Mouse (Mus musculus): Measurements from ENCODE around the gene Mcrip2. TPM values are rescaled to one million over a fixed set of nuclear protein-coding genes. Genes with fewer than 3 reads are reported as not detected.

The Mcrip2 gene
- polyA plus RNA-seq, 1 experiment = 36.7 TPM

DNA sequence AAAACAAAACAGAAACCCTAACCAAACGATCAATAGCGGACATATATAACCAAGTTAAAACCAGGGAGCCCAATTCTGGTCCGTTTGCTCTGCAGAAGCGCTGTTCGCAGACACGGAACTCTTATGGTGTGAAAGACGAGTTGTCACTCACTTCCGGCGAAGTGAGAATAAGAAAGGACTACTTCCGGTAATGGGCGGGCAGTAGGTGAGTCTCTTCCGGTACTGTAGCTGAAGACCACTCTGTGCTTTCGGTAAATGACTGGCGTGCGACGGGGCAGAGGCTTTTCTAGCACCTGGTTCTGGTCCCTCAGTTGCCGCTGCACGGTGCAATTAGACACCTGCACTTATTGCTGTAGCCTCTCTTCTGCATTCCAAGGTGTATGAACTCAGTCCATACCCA, 45.1 kb downstream of the Mcrip2 start, which contains the start of gene Wdr24:
Gene Wdr24, plus strand, starts transcription at position 176 of the 400 bp plus-strand sequence.
- Histone ChIP-seq H3K27me3 (ENCODE audit: control insufficient read depth, insufficient read depth, insufficient read length) (no peaks in the 10 kb centered on the region), H3K4me3 (peak within 1 kb of the TSS; percentile 32), H3K79me2 (ENCODE audit: control insufficient read depth, insufficient read depth) (no peaks in the 10 kb centered on the region), H3K36me3 (ENCODE audit: control insufficient read depth, insufficient read depth) (no peaks in the 10 kb centered on the region), H3ac (ENCODE audit: control insufficient read depth, insufficient read length) (no peak within 1 kb of the TSS), H3K4me2 (ENCODE audit: low read depth) (peak within 1 kb of the TSS; percentile 88)
- TF ChIP-seq E2F4 (IDR thresholded peaks at IDR 0.05; ENCODE audit: insufficient read depth) (no peak), TCF3 (IDR thresholded peaks at IDR 0.05; ENCODE audit: insufficient read length, low read depth) (no peak), MAX (IDR thresholded peaks at IDR 0.05; ENCODE audit: low read depth) (peak; percentile 60), USF1 (IDR thresholded peaks at IDR 0.05; ENCODE audit: low read depth) (no peak), MYOG (IDR thresholded peaks at IDR 0.05; ENCODE audit: control insufficient read depth in 1 of 3, insufficient read depth in 1 of 3, insufficient read length in 2 of 3, low read depth in 2 of 3) (no peak), POLR2A (IDR thresholded peaks at IDR 0.05; ENCODE audit: insufficient read length, low read depth) (peak; percentile 62), MYOD1 (IDR thresholded peaks at IDR 0.05; ENCODE audit: control insufficient read depth in 1 of 3, insufficient read length in 2 of 3, low read depth in 2 of 3) (no peak), POLR2AphosphoS2 (IDR thresholded peaks at IDR 0.05; ENCODE audit: insufficient read length, low read depth) (peak; percentile 57), CEBPB (IDR thresholded peaks at IDR 0.05; ENCODE audit: insufficient read depth, poor library complexity, severe bottlenecking) (no peak), REST (IDR thresholded peaks at IDR 0.05; ENCODE audit: insufficient read depth, insufficient read length) (no peak), SRF (IDR thresholded peaks at IDR 0.05; ENCODE audit: control insufficient read depth, insufficient read length, low read depth) (peak; percentile 52), TCF12 (IDR thresholded peaks at IDR 0.05; ENCODE audit: insufficient read depth, poor library complexity, severe bottlenecking) (no peak)

DNA sequence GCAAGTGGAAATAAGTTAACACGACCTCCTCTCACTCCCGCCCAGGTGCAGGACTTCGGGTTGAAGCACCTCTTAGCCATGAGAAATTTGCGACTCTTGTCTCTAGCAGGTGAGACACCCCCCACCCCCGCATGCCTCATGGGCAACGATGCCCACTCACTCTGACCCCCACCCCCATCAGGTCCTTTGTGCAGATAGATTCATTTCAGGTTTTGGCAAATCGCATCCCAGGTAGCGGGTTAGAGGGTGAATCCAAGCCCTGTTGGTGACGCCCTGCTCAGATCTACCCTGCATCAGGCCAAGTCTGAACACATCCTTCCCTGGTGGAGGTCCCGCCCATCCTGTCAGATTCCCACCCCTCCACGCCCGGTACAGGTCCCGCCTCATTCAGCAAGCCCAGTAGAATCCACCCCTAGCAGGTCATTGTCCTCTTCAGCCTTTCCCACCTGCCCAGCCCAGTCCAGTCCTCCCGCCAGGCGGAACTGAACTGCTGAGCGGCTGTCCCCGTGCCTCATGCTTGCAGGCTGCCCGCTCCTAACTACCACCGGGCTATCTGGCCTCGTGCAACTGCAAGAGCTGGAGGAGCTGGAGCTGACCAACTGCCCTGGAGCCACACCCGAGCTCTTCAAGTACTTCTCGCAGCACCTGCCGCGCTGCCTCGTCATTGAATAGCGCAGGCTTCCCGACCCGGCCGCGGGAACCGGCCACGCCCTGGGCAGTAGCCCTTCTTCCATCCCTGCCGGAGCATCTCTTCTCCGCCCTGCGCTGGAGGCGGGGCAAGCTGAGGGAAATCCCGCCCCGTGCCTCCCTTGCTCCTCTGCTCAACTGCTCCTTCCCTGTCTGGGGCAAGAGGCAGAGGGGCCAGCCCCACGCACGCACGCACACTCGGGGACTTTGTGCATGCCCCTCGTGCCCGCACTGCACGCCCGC, 49.4 kb downstream of the Mcrip2 start:
- H3K79me2 ChIP-seq (ENCODE audit: control insufficient read depth, insufficient read depth) = no peaks in the 10 kb centered on the region
- no peak overlapping the region for H3ac ChIP-seq (ENCODE audit: control insufficient read depth, insufficient read length)
- TF ChIP-seq MYOD1 (IDR thresholded peaks at IDR 0.05; ENCODE audit: control insufficient read depth in 1 of 3, insufficient read length in 2 of 3, low read depth in 2 of 3) (peak in 1 of 3 experiments; percentile 26), USF1 (IDR thresholded peaks at IDR 0.05; ENCODE audit: low read depth) (no peak), POLR2A (IDR thresholded peaks at IDR 0.05; ENCODE audit: insufficient read length, low read depth) (no peak)
- no peaks in the 10 kb centered on the region for H3K36me3 ChIP-seq (ENCODE audit: control insufficient read depth, insufficient read depth)
- H3K4me3 ChIP-seq = no peak overlapping the region
- H3K27me3 ChIP-seq (ENCODE audit: control insufficient read depth, insufficient read depth, insufficient read length) = no peaks in the 10 kb centered on the region
- H3K4me2 ChIP-seq (ENCODE audit: low read depth) = peak overlapping the region; percentile 18

DNA sequence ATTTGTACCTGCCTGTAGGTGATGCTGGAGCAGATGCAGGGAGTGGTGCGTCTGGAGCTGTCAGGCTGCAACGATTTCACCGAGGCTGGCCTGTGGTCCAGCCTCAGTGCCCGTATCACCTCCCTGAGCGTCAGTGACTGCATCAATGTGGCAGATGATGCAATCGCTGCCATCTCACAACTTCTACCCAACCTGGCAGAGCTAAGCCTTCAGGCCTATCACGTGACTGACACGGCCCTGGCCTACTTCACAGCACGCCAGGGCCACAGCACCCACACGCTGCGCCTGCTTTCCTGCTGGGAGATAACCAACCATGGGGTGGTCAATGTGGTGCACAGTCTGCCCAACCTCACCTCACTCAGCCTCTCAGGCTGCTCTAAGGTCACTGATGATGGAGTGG, 50.9 kb downstream of the Mcrip2 start:
- no peaks in the 10 kb centered on the region for H3K79me2 ChIP-seq (ENCODE audit: control insufficient read depth, insufficient read depth)
- H3K4me2 ChIP-seq (ENCODE audit: low read depth) = no peak overlapping the region
- H3ac ChIP-seq (ENCODE audit: control insufficient read depth, insufficient read length) = no peak overlapping the region
- H3K36me3 ChIP-seq (ENCODE audit: control insufficient read depth, insufficient read depth) = no peaks in the 10 kb centered on the region
- H3K4me3 ChIP-seq = no peak overlapping the region
- no peaks in the 10 kb centered on the region for H3K27me3 ChIP-seq (ENCODE audit: control insufficient read depth, insufficient read depth, insufficient read length)
- TF ChIP-seq REST (IDR thresholded peaks at IDR 0.05; ENCODE audit: insufficient read depth, insufficient read length) (no peak), POLR2AphosphoS2 (IDR thresholded peaks at IDR 0.05; ENCODE audit: insufficient read length, low read depth) (no peak), E2F4 (IDR thresholded peaks at IDR 0.05; ENCODE audit: insufficient read depth) (no peak), TCF12 (IDR thresholded peaks at IDR 0.05; ENCODE audit: insufficient read depth, poor library complexity, severe bottlenecking) (no peak), USF1 (IDR thresholded peaks at IDR 0.05; ENCODE audit: low read depth) (no peak), CEBPB (IDR thresholded peaks at IDR 0.05; ENCODE audit: insufficient read depth, poor library complexity, severe bottlenecking) (no peak), MYOG (IDR thresholded peaks at IDR 0.05; ENCODE audit: control insufficient read depth in 1 of 3, insufficient read depth in 1 of 3, insufficient read length in 2 of 3, low read depth in 2 of 3) (no peak), TCF3 (IDR thresholded peaks at IDR 0.05; ENCODE audit: insufficient read length, low read depth) (no peak), MAX (IDR thresholded peaks at IDR 0.05; ENCODE audit: low read depth) (no peak), SRF (IDR thresholded peaks at IDR 0.05; ENCODE audit: control insufficient read depth, insufficient read length, low read depth) (no peak), MYOD1 (IDR thresholded peaks at IDR 0.05; ENCODE audit: control insufficient read depth in 1 of 3, insufficient read length in 2 of 3, low read depth in 2 of 3) (no peak), POLR2A (IDR thresholded peaks at IDR 0.05; ENCODE audit: insufficient read length, low read depth) (no peak)

Other genes with a start within 250 kb of the Mcrip2 start
- gene Gng13, start 151.6 kb downstream of the Mcrip2 start, polyA plus RNA-seq (2012; fragmentation: generic; extraction: Trizol) = 0.24 TPM
- 7.2 TPM for gene Chtf18, start 141.3 kb downstream of the Mcrip2 start, polyA plus RNA-seq (2012; fragmentation: generic; extraction: Trizol)
- gene Rpusd1, start 141.1 kb downstream of the Mcrip2 start, polyA plus RNA-seq (2012; fragmentation: generic; extraction: Trizol) = 13.0 TPM
- not detected for gene Mslnl, start 132.7 kb downstream of the Mcrip2 start, polyA plus RNA-seq (2012; fragmentation: generic; extraction: Trizol)
- 91.8 TPM for gene Msln, start 114.4 kb downstream of the Mcrip2 start, polyA plus RNA-seq (2012; fragmentation: generic; extraction: Trizol)
- gene Narfl, start 95.0 kb downstream of the Mcrip2 start, polyA plus RNA-seq (2012; fragmentation: generic; extraction: Trizol) = 31.4 TPM
- gene Haghl, start 83.1 kb downstream of the Mcrip2 start, polyA plus RNA-seq (2012; fragmentation: generic; extraction: Trizol) = 29.8 TPM
- 0.08 TPM for gene Ccdc78, start 82.2 kb downstream of the Mcrip2 start, polyA plus RNA-seq (2012; fragmentation: generic; extraction: Trizol)
- 61.0 TPM for gene Fam173a, start 75.9 kb downstream of the Mcrip2 start, polyA plus RNA-seq (2012; fragmentation: generic; extraction: Trizol)
- not detected for gene AC134908.4, start 73.1 kb downstream of the Mcrip2 start, polyA plus RNA-seq (2012; fragmentation: generic; extraction: Trizol)
- 44.4 TPM for gene Metrn, start 71.6 kb downstream of the Mcrip2 start, polyA plus RNA-seq (2012; fragmentation: generic; extraction: Trizol)
- 6.0 TPM for gene Fbxl16, start 59.7 kb downstream of the Mcrip2 start, polyA plus RNA-seq (2012; fragmentation: generic; extraction: Trizol)
- gene Wdr24, start 45.1 kb downstream of the Mcrip2 start, polyA plus RNA-seq (2012; fragmentation: generic; extraction: Trizol) = 18.0 TPM
- gene Jmjd8, start 39.9 kb downstream of the Mcrip2 start, polyA plus RNA-seq (2012; fragmentation: generic; extraction: Trizol) = 15.5 TPM
- gene Stub1, start 35.4 kb downstream of the Mcrip2 start, polyA plus RNA-seq (2012; fragmentation: generic; extraction: Trizol) = 196 TPM
- 0.67 TPM for gene Rhbdl1, start 31.5 kb downstream of the Mcrip2 start, polyA plus RNA-seq (2012; fragmentation: generic; extraction: Trizol)
- 0.67 TPM for gene Gm20683, start 27.0 kb downstream of the Mcrip2 start, polyA plus RNA-seq (2012; fragmentation: generic; extraction: Trizol)
- 48.3 TPM for gene Rhot2, start 23.9 kb downstream of the Mcrip2 start, polyA plus RNA-seq (2012; fragmentation: generic; extraction: Trizol)
- 7.4 TPM for gene Wdr90, start 7.3 kb downstream of the Mcrip2 start, polyA plus RNA-seq (2012; fragmentation: generic; extraction: Trizol)
- 23.6 TPM for gene Mettl26, start 6.3 kb upstream of the Mcrip2 start, polyA plus RNA-seq (2012; fragmentation: generic; extraction: Trizol)
- gene Wfikkn1, start 12.1 kb upstream of the Mcrip2 start, polyA plus RNA-seq (2012; fragmentation: generic; extraction: Trizol) = 0.25 TPM
- gene Rab40c, start 51.0 kb upstream of the Mcrip2 start, polyA plus RNA-seq (2012; fragmentation: generic; extraction: Trizol) = 18.3 TPM
- gene Pigq, start 76.2 kb upstream of the Mcrip2 start, polyA plus RNA-seq (2012; fragmentation: generic; extraction: Trizol) = 46.3 TPM
- 0.17 TPM for gene Nhlrc4, start 76.2 kb upstream of the Mcrip2 start, polyA plus RNA-seq (2012; fragmentation: generic; extraction: Trizol)
- 0.02 TPM for gene A930017K11Rik, start 83.8 kb upstream of the Mcrip2 start, polyA plus RNA-seq (2012; fragmentation: generic; extraction: Trizol)
- 7.2 TPM for gene Capn15, start 117.0 kb upstream of the Mcrip2 start, polyA plus RNA-seq (2012; fragmentation: generic; extraction: Trizol)
- 19.7 TPM for gene Rab11fip3, start 200.8 kb upstream of the Mcrip2 start, polyA plus RNA-seq (2012; fragmentation: generic; extraction: Trizol)
- gene Decr2, start 221.6 kb upstream of the Mcrip2 start, polyA plus RNA-seq (2012; fragmentation: generic; extraction: Trizol) = 8.3 TPM
- 23.9 TPM for gene Nme4, start 226.8 kb upstream of the Mcrip2 start, polyA plus RNA-seq (2012; fragmentation: generic; extraction: Trizol)
- 1.5 TPM for gene Tmem8, start 244.5 kb upstream of the Mcrip2 start, polyA plus RNA-seq (2012; fragmentation: generic; extraction: Trizol)

Data from myocyte (in vitro differentiated cells).